Mouse (Mus musculus) heart, adult 2 months (tissue): Measurements from ENCODE around the gene Nuak2. TPM values are rescaled to one million over a fixed set of nuclear protein-coding genes. Genes with fewer than 3 reads are reported as not detected.

Experiments
- DNase-seq, 2 experiments: peaks; one replicate each; pipeline ENCODE4 v3.0.0; 2021
- H3K27ac ChIP-seq: fragments of 200-600 bp; 2 replicates; pipeline ENCODE4 v1.8.1; 2022
- H3K27me3 ChIP-seq: fragments of 200-500 bp; 2 replicates; pipeline ENCODE4 v1.6.1; 2012; ENCODE audit warnings: mild to moderate bottlenecking, low read length, inconsistent platforms, mixed read lengths; ENCODE audit not compliant: control insufficient read depth, insufficient read depth
- H3K36me3 ChIP-seq: fragments of 200-500 bp; 2 replicates; pipeline ENCODE4 v1.6.1; 2012; ENCODE audit warnings: low read length, inconsistent platforms; ENCODE audit not compliant: control insufficient read depth, insufficient read depth
- H3K4me1 ChIP-seq: fragments of 200-500 bp; 2 replicates; pipeline ENCODE4 v1.6.1; 2011; ENCODE audit warnings: low read length; ENCODE audit not compliant: control insufficient read depth, insufficient read depth
- H3K4me3 ChIP-seq: fragments of 200-600 bp; 2 replicates; pipeline ENCODE4 v1.8.1; 2022
- H3K79me2 ChIP-seq: fragments of 200-500 bp; replicated peaks from 2 replicates; pipeline ENCODE4 v1.6.1; 2012; ENCODE audit warnings: mild to moderate bottlenecking, inconsistent platforms, low read length, moderate library complexity, mixed read lengths; ENCODE audit not compliant: control insufficient read depth, insufficient read depth
- H3K9ac ChIP-seq: fragments of 200-500 bp; 2 replicates; pipeline ENCODE4 v1.6.1; 2012; ENCODE audit warnings: low read depth, mild to moderate bottlenecking, control low read depth, inconsistent platforms, low read length, mixed read lengths
- CTCF ChIP-seq: fragments of 200-600 bp; IDR thresholded peaks from 2 replicates; pipeline ENCODE4 v1.8.1; 2022; ENCODE audit warnings: antibody characterized with exemption, mild to moderate bottlenecking, moderate library complexity
- EP300 ChIP-seq: fragments of 200-500 bp; IDR thresholded peaks from 2 replicates; pipeline ENCODE4 v1.6.1; 2011; ENCODE audit warnings: low read depth, low read length, control low read depth; ENCODE audit not compliant: insufficient read depth
- POLR2A ChIP-seq: fragments of 200-500 bp; IDR thresholded peaks from 2 replicates; pipeline ENCODE4 v1.6.1; 2011; ENCODE audit warnings: mild to moderate bottlenecking, low read depth, low read length, control low read depth; ENCODE audit not compliant: insufficient read depth
- WGBS: fragments of 180-500 bp; shearing (Covaris S2); methylation state at CpG from one replicate; pipeline ENCODE4 v1.1.7; 2018; 5-methylcytosine and 5-hydroxymethylcytosine counted together
- intact Hi-C: fragments of 180-260 bp; cut with DNase I; formaldehyde crosslinking; loops from one replicate; pipeline ENCODE4 v1.15.1; 2025
- polyA plus RNA-seq: library from polyadenylated mRNA; depleted of rRNA; stranded (reverse); fragments of >200 nt; gene quantifications from 2 replicates; pipeline ENCODE4 v1.2.3, GENCODE M21; 2012
- total RNA-seq, 2 experiments: library from RNA; stranded (reverse); gene quantifications; 2 replicates each; pipeline ENCODE4 v1.2.3; 2021

Nuak2 gene
- total and polyA plus RNA-seq, 3 experiments: 2.8 to 4.3 (median 4.1) TPM

DNA sequence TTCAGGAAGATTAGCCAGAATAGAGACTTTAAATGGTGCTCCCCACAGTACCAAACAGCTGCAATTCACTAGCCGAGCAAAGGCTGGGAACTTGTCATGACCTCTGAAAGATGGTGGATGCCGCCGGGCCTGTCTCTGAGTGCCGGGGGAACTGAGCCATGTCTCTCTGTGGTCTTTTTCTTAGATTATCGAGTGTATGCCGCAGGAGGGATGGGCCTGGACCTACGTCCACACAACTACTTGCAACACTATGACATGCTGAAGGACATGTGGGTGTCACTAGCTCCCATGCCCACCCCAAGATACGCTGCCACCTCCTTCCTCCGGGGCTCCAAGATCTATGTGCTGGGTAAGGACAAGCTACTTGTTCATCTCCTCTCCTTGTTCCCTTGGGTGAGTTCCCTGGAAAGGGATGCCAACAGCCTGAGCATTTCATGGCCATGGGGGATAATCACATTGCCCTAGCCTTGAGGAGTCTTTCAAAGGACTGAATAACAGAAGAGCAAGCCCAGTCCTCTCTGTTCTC lies 13.5 kb upstream of the Nuak2 start:
- 97% methylated on average over 9 of the region's 9 CpGs for WGBS
- Histone ChIP-seq H3K27me3 (no peaks in the 10 kb centered on the region; the same call in 1 of the 2 replicates), H3K4me1 (no peaks in the 10 kb centered on the region), H3K4me3 (no peak overlapping the region), H3K27ac (no peak overlapping the region), H3K9ac (no peak overlapping the region), H3K79me2 (no peaks in the 10 kb centered on the region), H3K36me3 (no peaks in the 10 kb centered on the region)
- DNase-seq: no peak
- TF ChIP-seq CTCF: no peak
- no peak for TF ChIP-seq POLR2A
- no peak for TF ChIP-seq EP300
- intact Hi-C loops: no loop called here

DNA sequence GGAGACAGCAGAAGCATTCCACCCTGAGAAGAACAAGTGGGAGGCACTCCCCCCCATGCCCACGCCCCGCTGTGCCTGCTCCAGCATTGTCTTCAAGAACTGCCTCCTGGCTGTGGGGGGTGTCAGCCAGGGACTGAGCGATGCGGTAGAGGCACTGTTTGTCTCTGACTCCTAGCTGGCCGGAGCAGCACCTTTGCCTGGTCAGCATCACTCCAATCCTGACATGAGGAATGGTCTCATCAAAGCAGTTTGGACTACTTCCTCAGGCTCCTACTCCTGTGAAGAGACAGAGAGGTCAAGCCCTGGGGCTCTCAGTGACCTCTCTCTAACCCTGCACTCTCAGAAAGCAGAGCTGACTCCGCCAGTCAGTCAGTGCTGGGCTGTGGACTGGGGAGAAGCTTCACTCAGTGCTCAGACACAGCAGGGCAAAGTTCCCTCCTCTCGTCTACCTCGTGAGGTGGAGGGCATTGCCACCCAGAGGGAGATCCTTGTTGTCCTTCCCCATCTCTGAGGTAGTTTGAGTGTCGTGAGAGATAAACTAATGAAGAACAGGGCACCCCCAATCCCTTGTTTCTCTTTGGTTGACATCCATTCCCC lies 11.2 kb upstream of the Nuak2 start:
- Histone ChIP-seq H3K4me1 (no peaks in the 10 kb centered on the region), H3K36me3 (no peaks in the 10 kb centered on the region), H3K9ac (no peak overlapping the region), H3K4me3 (no peak overlapping the region), H3K27ac (no peak overlapping the region), H3K27me3 (no peaks in the 10 kb centered on the region), H3K79me2 (no peaks in the 10 kb centered on the region)
- TF ChIP-seq POLR2A: no peak
- no peak for TF ChIP-seq EP300
- no peak for TF ChIP-seq CTCF
- DNase-seq: no peak
- 66% methylated on average over 9 of the region's 9 CpGs for WGBS
- intact Hi-C loops: loop anchor here (5.0 kb wide), 1 partner anchor 67 kb away; no protein-coding TSS in a partner anchor

DNA sequence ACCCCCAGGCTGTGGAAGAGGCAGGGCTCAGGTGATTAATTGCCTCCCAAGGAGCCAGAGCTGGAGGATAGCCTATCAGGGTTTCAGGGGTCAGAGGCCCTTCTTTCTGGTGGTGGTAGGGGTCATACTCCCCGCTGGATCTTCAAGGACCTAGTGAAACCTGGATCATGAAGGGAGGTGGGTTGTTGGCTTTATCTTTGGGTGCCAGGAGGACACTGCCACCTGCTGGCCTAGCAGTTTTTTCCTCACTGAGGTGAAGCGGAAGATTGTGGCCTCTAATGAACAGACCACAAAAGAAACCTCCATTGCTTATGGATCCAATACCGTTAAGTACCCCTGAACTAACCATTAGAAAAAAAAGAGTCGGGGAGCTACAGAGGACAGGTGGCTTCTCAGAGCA lies 9.8 kb upstream of the Nuak2 start:
- TF ChIP-seq POLR2A (no peak), CTCF (peak; percentile 73)
- Histone ChIP-seq H3K9ac (no peak overlapping the region), H3K36me3 (no peaks in the 10 kb centered on the region), H3K4me3 (no peak overlapping the region), H3K4me1 (peaks cover 2% of the 10 kb centered on the region; the same call in 1 of the 2 replicates), H3K79me2 (no peaks in the 10 kb centered on the region), H3K27ac (no peak overlapping the region), H3K27me3 (no peaks in the 10 kb centered on the region)
- peak; percentile 37 to 58 for DNase-seq
- intact Hi-C loops: loop anchor here (2.0 to 5.0 kb wide), 2 partner anchors 69 to 149 kb away; no protein-coding TSS in a partner anchor
- WGBS: 48% methylated on average over 4 of the region's 4 CpGs

DNA sequence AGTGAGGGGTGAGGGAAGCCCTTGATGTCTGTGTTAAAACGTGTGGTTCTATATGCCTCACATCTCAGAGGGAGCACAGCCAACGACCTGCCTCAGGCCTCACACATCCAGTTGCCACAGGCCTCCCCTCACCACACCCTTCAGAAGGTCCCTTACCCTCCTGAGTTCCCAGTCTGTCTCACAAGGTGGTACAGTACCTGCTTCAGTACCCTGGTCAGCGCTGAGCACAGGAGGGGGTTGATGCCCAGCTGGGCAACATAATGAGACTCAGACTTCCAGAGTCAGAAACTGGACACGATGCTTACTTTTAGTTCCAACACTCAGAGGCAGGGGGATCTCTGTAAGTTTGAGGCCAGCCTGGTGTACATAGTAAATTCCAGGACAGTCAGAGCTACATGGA lies 9.1 kb upstream of the Nuak2 start:
- no peaks in the 10 kb centered on the region for H3K36me3 ChIP-seq
- no peaks in the 10 kb centered on the region for H3K27me3 ChIP-seq
- DNase-seq: no peak
- 38% methylated on average over 4 of the region's 4 CpGs for WGBS
- no peak overlapping the region for H3K4me3 ChIP-seq
- H3K4me1 ChIP-seq: peaks cover 2% of the 10 kb centered on the region; the same call in 1 of the 2 replicates
- no peaks in the 10 kb centered on the region for H3K79me2 ChIP-seq
- TF ChIP-seq EP300 (no peak), POLR2A (no peak), CTCF (no peak)
- no peak overlapping the region for H3K27ac ChIP-seq
- H3K9ac ChIP-seq: no peak overlapping the region
- intact Hi-C loops: loop anchor here (2.0 to 5.0 kb wide), 2 partner anchors 70 to 150 kb away; no protein-coding TSS in a partner anchor

DNA sequence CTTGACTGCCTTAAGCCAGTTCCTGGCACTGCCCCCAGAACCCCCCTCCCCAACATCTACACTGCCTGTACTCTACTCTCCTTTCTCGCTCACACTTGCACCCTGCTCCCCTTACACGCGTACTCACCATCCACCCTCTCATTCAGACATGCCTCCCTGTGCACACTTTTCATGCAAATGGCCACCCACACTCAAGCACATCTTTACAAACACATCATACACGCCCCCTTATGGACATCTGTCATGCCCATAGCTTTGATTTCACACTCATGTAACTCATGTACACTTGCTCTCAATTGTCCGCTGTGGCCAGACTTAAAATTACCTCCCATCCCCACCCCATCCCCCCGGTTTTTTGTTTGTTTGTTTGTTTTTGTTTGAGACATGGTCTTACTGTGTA lies 8.0 kb upstream of the Nuak2 start:
- Histone ChIP-seq H3K9ac (no peak overlapping the region), H3K79me2 (no peaks in the 10 kb centered on the region), H3K27ac (no peak overlapping the region), H3K36me3 (no peaks in the 10 kb centered on the region), H3K27me3 (no peaks in the 10 kb centered on the region), H3K4me1 (peaks cover 7% of the 10 kb centered on the region), H3K4me3 (no peak overlapping the region)
- intact Hi-C loops: loop anchor here (2.0 to 5.0 kb wide), 2 partner anchors 71 to 151 kb away; no protein-coding TSS in a partner anchor
- 83% methylated on average over 6 of the region's 6 CpGs for WGBS
- no peak for TF ChIP-seq POLR2A
- no peak for TF ChIP-seq EP300
- no peak for DNase-seq

DNA sequence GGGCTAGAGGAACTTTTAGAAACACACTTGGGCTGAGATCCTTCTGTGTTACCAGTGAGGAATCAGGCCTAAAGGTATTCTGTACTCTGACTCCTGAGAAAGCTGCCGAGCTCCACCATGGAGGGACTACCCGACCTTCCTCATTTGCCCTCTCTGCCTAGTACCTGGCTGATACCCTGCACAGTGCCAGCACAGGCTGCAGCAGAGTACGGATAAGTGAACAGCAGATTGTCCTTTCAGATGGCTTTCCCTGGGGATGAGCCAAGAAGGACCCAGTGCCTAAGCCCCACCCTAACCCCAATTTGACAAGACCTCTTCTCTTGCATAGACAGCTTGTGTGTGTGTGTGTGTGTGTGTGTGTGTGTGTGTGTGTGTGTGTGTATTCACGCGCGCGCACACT lies 7.3 kb upstream of the Nuak2 start:
- WGBS: 73% methylated on average over 7 of the region's 7 CpGs
- no peaks in the 10 kb centered on the region for H3K27me3 ChIP-seq
- peaks cover 7% of the 10 kb centered on the region for H3K4me1 ChIP-seq
- no peak for TF ChIP-seq POLR2A
- no peak for TF ChIP-seq CTCF
- no peak for TF ChIP-seq EP300
- H3K36me3 ChIP-seq: no peaks in the 10 kb centered on the region
- H3K79me2 ChIP-seq: no peaks in the 10 kb centered on the region
- no peak overlapping the region for H3K9ac ChIP-seq
- no peak overlapping the region for H3K27ac ChIP-seq
- no peak overlapping the region for H3K4me3 ChIP-seq
- intact Hi-C loops: loop anchor here (5.0 kb wide), 1 partner anchor 71 kb away; no protein-coding TSS in a partner anchor
- no peak for DNase-seq
